Mouse (Mus musculus) lung, adult 2 months (tissue): Measurements from ENCODE around the gene Hist1h2br.
"Not testable (repeated sequence)": the region's sequence is repeated elsewhere in the genome, so short reads cannot be mapped to it uniquely, and the experiment has no call there.

ENCODE experiments used
- CTCF ChIP-seq: fragments of 200-500 bp; IDR thresholded peaks from 2 replicates; pipeline ENCODE4 v1.5.1; 2011; ENCODE audit warnings: mild to moderate bottlenecking, low read length, control low read depth; ENCODE audit not compliant: insufficient read depth
- POLR2A ChIP-seq: fragments of 200-500 bp; IDR thresholded peaks from 2 replicates; pipeline ENCODE4 v1.6.1; 2011; ENCODE audit warnings: low read depth, mild to moderate bottlenecking, control low read depth, low read length, borderline replicate concordance; ENCODE audit errors: extremely low read depth

DNA sequence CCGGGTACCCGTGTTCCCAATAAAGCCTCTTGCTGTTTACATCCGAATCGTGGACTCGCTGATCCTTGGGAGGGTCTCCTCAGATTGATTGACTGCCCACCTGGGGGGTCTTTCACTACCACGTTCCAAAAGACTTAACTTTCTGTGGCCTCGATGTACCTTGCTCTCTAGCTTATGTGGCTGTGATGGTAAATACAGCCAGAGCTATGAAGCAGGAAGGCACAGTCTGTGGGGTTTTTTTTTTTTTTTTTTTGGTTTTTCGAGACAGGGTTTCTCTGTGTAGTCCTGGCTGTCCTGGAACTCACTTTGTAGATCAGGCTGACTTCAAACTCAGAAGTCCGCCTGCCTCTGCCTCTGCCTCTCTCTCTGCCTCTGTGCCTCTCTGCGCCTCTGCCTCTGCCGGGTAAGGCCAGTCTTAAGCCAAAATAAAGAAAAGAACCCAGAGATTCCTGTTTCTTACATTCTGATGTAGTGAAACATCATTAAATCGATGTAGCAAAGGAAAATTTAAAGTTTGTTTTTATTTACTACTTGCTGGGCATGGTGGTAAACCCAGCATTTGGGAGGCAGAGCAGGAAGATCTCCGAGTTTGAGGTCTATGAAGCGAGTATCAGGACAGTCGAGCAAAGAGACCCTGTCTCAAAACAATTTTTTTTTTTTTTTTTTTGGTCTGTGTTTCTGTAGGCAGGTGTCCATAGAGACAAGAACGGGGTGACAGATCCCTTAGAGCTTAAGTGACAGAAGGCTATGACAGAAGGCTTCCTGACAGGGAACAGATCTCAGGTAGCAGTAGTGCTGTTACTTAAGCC lies 13.3 kb upstream of the Hist1h2br start:
- TF ChIP-seq POLR2A, CTCF: not testable (repeated sequence)
